Mouse (Mus musculus) C2C12 (cell line): ENCODE results near the gene Insig1. TPM values are rescaled to one million over a fixed set of nuclear protein-coding genes. Genes with fewer than 3 reads are reported as not detected.
A peak's percentile ranks its signal among the peaks of the same experiment; 100 is the strongest.

Experiments used
- H3K27me3 ChIP-seq: one replicate; pipeline ENCODE4 v1.6.1; 2011; ENCODE audit not compliant: control insufficient read depth, insufficient read depth, insufficient read length
- H3K36me3 ChIP-seq: one replicate; pipeline ENCODE4 v1.6.1; 2011; ENCODE audit not compliant: control insufficient read depth, insufficient read depth
- H3K4me3 ChIP-seq: one replicate; pipeline ENCODE4 v1.5.1; 2011; ENCODE audit warnings: mild to moderate bottlenecking, control low read depth; ENCODE audit not compliant: poor library complexity, insufficient read depth, severe bottlenecking
- H3K79me2 ChIP-seq: one replicate; pipeline ENCODE4 v1.6.1; 2011; ENCODE audit not compliant: control insufficient read depth, insufficient read depth
- H3K79me3 ChIP-seq: one replicate; pipeline ENCODE4 v1.6.1; 2011; ENCODE audit warnings: low read depth, control low read depth
- H3ac ChIP-seq: one replicate; pipeline ENCODE3; 2011; ENCODE audit warnings: low read depth; ENCODE audit not compliant: control insufficient read depth, insufficient read length
- CEBPB ChIP-seq: IDR thresholded peaks from one replicate; pipeline ENCODE4 v1.6.1; 2011; ENCODE audit warnings: low read depth, mild to moderate bottlenecking, control low read depth, moderate library complexity
- CTCF ChIP-seq: IDR thresholded peaks from one replicate; pipeline ENCODE4 v1.5.1; 2011; ENCODE audit not compliant: control insufficient read depth, insufficient read depth, insufficient read length
- FOSL1 ChIP-seq: IDR thresholded peaks from one replicate; pipeline ENCODE4 v1.8.0; 2011; ENCODE audit warnings: mild to moderate bottlenecking, low read length; ENCODE audit not compliant: poor library complexity, insufficient read depth, severe bottlenecking
- MAX ChIP-seq: IDR thresholded peaks from one replicate; pipeline ENCODE4 v1.6.1; 2011; ENCODE audit warnings: mild to moderate bottlenecking, control low read depth
- MYOD1 ChIP-seq: IDR thresholded peaks from one replicate; pipeline ENCODE4 v1.6.1; 2011; ENCODE audit warnings: low read depth; ENCODE audit not compliant: control insufficient read depth, insufficient read length
- MYOG ChIP-seq: IDR thresholded peaks from one replicate; pipeline ENCODE4 v1.6.1; 2011; ENCODE audit not compliant: control insufficient read depth, insufficient read length; ENCODE audit errors: extremely low read depth
- USF1 ChIP-seq: IDR thresholded peaks from one replicate; pipeline ENCODE4 v1.6.1; 2011; ENCODE audit warnings: low read depth, mild to moderate bottlenecking, control low read depth, moderate library complexity
- polyA plus RNA-seq: library from polyadenylated mRNA; unstranded; fragments of >200 nt; fragmentation: generic; extraction: Trizol; gene quantifications from one replicate; pipeline ENCODE4 v1.2.1, GENCODE M21; 2012; ENCODE audit warnings: missing spikeins

The Insig1 gene
- polyA plus RNA-seq, 1 experiment: 48.8 TPM

- Histone ChIP-seq H3K79me3 (no peaks in the 10 kb centered on the region), H3ac (no peak overlapping the region), H3K36me3 (no peaks in the 10 kb centered on the region), H3K4me3 (no peak overlapping the region), H3K79me2 (no peaks in the 10 kb centered on the region), H3K27me3 (no peaks in the 10 kb centered on the region)
- TF ChIP-seq CEBPB (no peak), MYOG (no peak), USF1 (no peak), MAX (no peak), CTCF (no peak), MYOD1 (no peak), FOSL1 (no peak)
Measured at GRCm38 (mm10) chr5:28039746-28040655, 31.2 kb upstream of the Insig1 start.

- Histone ChIP-seq H3K27me3 (no peaks in the 10 kb centered on the region), H3K79me2 (no peaks in the 10 kb centered on the region), H3K36me3 (no peaks in the 10 kb centered on the region), H3ac (no peak overlapping the region), H3K4me3 (no peak overlapping the region), H3K79me3 (no peaks in the 10 kb centered on the region)
- TF ChIP-seq CEBPB: no peak
- TF ChIP-seq FOSL1: no peak
- TF ChIP-seq MYOG: no peak
- TF ChIP-seq MYOD1: no peak
- TF ChIP-seq MAX: no peak
- TF ChIP-seq USF1: no peak
- TF ChIP-seq CTCF: no peak
Measured at GRCm38 (mm10) chr5:28040726-28041125, 30.4 kb upstream of the Insig1 start.

GRCm38 (mm10) chr5:28042021-28042420, 29.1 kb upstream of the Insig1 start:
- Histone ChIP-seq H3K36me3 (no peaks in the 10 kb centered on the region), H3K4me3 (no peak overlapping the region), H3K79me2 (no peaks in the 10 kb centered on the region), H3K79me3 (no peaks in the 10 kb centered on the region), H3ac (no peak overlapping the region), H3K27me3 (no peaks in the 10 kb centered on the region)
- TF ChIP-seq USF1 (no peak), MAX (no peak), MYOG (no peak), CEBPB (no peak), FOSL1 (no peak), CTCF (no peak), MYOD1 (no peak)

- H3K27me3 ChIP-seq: no peaks in the 10 kb centered on the region
Measured at GRCm38 (mm10) chr5:28042779-28043178, 28.4 kb upstream of the Insig1 start.

GRCm38 (mm10) chr5:28043386-28043785, 27.8 kb upstream of the Insig1 start:
- TF ChIP-seq MYOD1 (no peak), USF1 (no peak), CTCF (no peak), CEBPB (no peak), FOSL1 (no peak), MYOG (no peak), MAX (no peak)
- no peaks in the 10 kb centered on the region for H3K79me3 ChIP-seq
- H3K79me2 ChIP-seq: no peaks in the 10 kb centered on the region
- H3K36me3 ChIP-seq: no peaks in the 10 kb centered on the region
- H3K4me3 ChIP-seq: no peak overlapping the region
- no peak overlapping the region for H3ac ChIP-seq
- no peaks in the 10 kb centered on the region for H3K27me3 ChIP-seq

More at GRCm38 (mm10) chr5:28042779-28043178, 28.4 kb upstream of the Insig1 start:
- TF ChIP-seq FOSL1: peak; percentile 76
- no peak for TF ChIP-seq MYOD1
- Histone ChIP-seq H3K79me3 (no peaks in the 10 kb centered on the region), H3K36me3 (no peaks in the 10 kb centered on the region), H3ac (no peak overlapping the region), H3K4me3 (no peak overlapping the region), H3K79me2 (no peaks in the 10 kb centered on the region)

- Histone ChIP-seq H3K79me2 (no peaks in the 10 kb centered on the region), H3ac (no peak overlapping the region), H3K36me3 (no peaks in the 10 kb centered on the region), H3K79me3 (no peaks in the 10 kb centered on the region), H3K4me3 (no peak overlapping the region), H3K27me3 (no peaks in the 10 kb centered on the region)
- no peak for TF ChIP-seq CTCF
- no peak for TF ChIP-seq MYOD1
- no peak for TF ChIP-seq USF1
- no peak for TF ChIP-seq CEBPB
- TF ChIP-seq MYOG: no peak
- TF ChIP-seq FOSL1: no peak
- no peak for TF ChIP-seq MAX
Measured at GRCm38 (mm10) chr5:28046966-28047365, 24.2 kb upstream of the Insig1 start.
